Mouse (Mus musculus): Measurements from ENCODE around the gene Vac14.

GRCm38 (mm10) chr8:110676702-110677101 lies 58.3 kb downstream of the Vac14 start:
- TF ChIP-seq EP300 (IDR thresholded peaks at IDR 0.05; ENCODE audit: insufficient read depth, low read depth, low read length) (no peak), CTCF (IDR thresholded peaks at IDR 0.05; ENCODE audit: low read depth, low read length) (no peak), POLR2A (IDR thresholded peaks at IDR 0.05; ENCODE audit: insufficient read depth, low read length) (no peak)

Data from ES-Bruce4 (cell line).